Mouse (Mus musculus): Measurements from ENCODE around the gene Apoe. TPM values are rescaled to one million over a fixed set of nuclear protein-coding genes. Genes with fewer than 3 reads are reported as not detected.

Gene Apoe
- polyA plus RNA-seq, 1 experiment from 2014 or later = 385 TPM

DNA sequence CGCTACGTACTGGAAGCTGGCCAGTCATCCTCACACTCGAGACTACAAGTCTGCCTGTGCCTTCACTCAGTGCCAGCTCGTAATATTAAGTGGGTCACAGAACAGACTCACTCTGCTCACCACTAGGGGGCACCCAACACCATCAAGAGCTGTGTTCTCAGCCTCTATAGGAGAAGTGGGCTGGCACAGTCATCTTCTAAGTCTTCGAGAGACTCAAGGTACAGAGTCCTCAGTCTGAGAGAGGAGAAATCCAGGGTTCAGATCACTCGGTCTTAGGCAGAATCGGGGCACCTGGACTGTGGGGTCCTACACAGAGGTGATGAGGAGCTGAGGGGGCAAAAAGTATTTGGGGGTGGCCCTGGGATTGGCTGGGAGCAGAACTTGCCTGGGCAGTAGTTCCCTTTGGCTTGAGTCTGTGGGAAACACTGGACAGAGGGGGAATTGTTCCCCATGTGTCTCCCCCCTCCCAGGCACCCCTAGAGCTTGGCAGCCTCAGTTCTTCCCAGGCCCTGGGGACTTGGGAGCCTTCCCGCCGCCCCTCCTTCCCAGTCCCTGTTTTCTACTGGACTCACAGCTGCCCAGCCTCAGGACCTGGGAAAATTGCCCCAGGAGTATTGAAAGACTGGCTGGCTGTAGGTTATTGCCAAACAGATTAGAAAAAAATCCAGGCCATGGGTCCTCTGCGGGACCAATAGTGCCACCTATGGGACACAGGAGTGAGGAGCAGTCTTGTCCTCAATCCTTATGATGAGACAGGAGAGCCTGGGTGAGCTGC is 29.9 kb downstream of the Apoe start:
- peaks cover 15% of the 10 kb centered on the region for H3K4me1 ChIP-seq
- no peak overlapping the region for H3K4me3 ChIP-seq
- H3K9ac ChIP-seq = no peak overlapping the region
- peak overlapping the region; percentile 68 for H3K27ac ChIP-seq
- ATAC-seq (replicated peaks) = peak; percentile 50
- WGBS = 9% methylated on average over 10 of the region's 10 CpGs
- no peaks in the 10 kb centered on the region for H3K36me3 ChIP-seq (replicated peaks)
- no peaks in the 10 kb centered on the region for H3K9me3 ChIP-seq
- H3K27me3 ChIP-seq (replicated peaks) = no peaks in the 10 kb centered on the region
- H3K4me2 ChIP-seq = 0 out of 2 replicates have a peak overlapping the region, but pooled peaks have one; percentile 1

DNA sequence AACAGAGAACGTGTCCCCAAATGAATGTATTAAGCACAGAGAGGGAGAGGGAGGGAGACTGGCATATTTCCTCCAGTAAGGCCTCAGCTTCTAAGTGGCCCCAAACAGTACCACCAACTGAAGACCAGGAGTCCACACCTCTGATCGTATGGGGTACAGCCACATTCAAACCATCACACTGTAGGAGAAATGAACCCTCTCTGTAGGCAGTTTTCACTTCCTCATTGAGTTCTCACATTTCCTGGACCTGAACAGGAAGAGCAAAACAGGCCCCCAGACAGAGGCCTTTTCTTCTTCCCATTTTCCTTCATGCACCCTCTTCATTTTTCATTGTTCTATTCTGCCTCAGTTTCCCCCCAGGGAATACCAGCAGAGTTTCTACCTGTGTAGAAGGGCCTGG is 31.6 kb downstream of the Apoe start:
- ATAC-seq (replicated peaks) = no peak

DNA sequence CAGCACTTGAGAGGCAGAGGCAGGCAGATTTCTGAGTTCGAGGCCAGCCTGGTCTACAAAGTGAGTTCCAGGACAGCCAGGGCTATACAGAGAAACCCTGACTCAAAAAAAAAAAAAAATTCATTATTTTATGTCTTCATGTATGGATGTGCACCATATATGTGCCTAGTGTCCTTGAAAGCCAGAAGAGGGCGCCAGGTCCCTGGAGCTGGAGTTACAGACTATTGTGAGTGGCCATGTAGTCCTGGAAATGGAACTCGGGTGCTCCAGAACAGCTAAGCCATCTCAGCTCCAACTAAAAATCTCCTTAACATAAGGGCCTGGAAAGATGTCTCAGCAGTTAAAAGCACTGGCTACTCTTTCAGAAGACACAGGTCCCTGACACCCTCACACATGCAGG is 32.2 kb downstream of the Apoe start:
- Histone ChIP-seq H3K4me1 (peaks cover 32% of the 10 kb centered on the region), H3K27me3 (replicated peaks) (no peaks in the 10 kb centered on the region), H3K36me3 (replicated peaks) (no peaks in the 10 kb centered on the region), H3K9me3 (no peaks in the 10 kb centered on the region), H3K4me2 (no peak overlapping the region), H3K27ac (no peak overlapping the region), H3K4me3 (no peak overlapping the region), H3K9ac (no peak overlapping the region)
- 72% methylated on average over 3 of the region's 3 CpGs for WGBS
- no peak for ATAC-seq (replicated peaks)

More for the DNA sequence above, 31.6 kb downstream of the Apoe start:
- whole genome bisulfite sequencing = 81% methylated on average over 2 of the region's 2 CpGs
- Histone ChIP-seq H3K9me3 (no peaks in the 10 kb centered on the region), H3K27me3 (replicated peaks) (no peaks in the 10 kb centered on the region), H3K27ac (no peak overlapping the region), H3K36me3 (replicated peaks) (no peaks in the 10 kb centered on the region), H3K4me3 (no peak overlapping the region), H3K4me2 (no peak overlapping the region), H3K4me1 (peaks cover 30% of the 10 kb centered on the region), H3K9ac (no peak overlapping the region)

DNA sequence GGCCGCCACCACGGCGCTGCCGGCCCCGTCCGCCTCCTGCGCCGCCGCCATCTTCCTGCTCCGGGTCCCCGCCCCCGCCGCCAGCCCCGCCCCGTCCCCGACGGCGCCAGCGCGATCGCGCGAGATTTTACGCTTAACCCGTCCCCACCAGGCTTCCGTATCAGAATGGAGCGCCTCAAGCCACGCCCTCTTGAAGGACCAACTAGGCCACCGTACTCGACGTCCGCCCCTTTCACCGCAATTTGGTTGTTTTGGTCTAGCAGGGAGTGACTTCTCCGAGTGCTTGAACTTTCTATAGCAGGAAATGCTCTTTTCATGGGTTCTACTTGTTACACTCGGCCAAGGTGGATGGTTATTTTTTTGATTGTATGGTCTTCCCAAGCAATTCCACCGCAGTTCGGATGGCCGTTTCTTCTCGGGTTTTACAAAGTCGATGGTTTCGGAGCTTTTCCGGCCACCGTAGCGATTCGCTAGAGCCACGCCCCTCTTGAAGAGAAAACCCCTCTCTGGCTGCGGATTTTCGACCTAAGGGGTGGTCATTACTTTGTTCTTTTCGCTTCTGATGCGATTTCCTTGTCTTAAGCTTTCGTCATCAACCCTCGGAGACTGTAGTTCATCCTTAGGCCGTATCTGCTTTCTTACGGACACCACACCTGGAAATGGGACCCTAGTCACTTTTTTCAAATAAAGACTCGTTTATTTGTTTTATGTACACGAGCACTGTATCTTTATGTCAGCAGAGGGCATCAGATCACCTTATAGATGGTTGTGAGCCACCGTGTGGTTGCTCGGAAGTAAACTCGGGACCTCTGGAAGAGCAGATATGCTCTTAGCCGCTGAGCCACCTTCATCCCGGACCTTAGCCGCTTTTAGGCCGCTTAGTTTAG is 33.8 kb downstream of the Apoe start, which contains the start of gene Clptm1:
Clptm1 (minus strand) TSS at position 79 of the 887 bp plus-strand sequence.
- H3K4me3 ChIP-seq = peak within 1 kb of the TSS; percentile 95
- no peaks in the 10 kb centered on the region for H3K27me3 ChIP-seq (replicated peaks)
- under 1% methylated on average over 63 of the region's 63 CpGs for WGBS
- H3K36me3 ChIP-seq (replicated peaks) = no peaks in the 10 kb centered on the region
- peaks cover 32% of the 10 kb centered on the region for H3K4me1 ChIP-seq
- peak within 1 kb of the TSS; percentile 76 for H3K4me2 ChIP-seq
- H3K27ac ChIP-seq = peak within 1 kb of the TSS; percentile 89
- H3K9me3 ChIP-seq = no peaks in the 10 kb centered on the region
- ATAC-seq (replicated peaks) = peak; percentile 90
- peak within 1 kb of the TSS; percentile 98 for H3K9ac ChIP-seq

DNA sequence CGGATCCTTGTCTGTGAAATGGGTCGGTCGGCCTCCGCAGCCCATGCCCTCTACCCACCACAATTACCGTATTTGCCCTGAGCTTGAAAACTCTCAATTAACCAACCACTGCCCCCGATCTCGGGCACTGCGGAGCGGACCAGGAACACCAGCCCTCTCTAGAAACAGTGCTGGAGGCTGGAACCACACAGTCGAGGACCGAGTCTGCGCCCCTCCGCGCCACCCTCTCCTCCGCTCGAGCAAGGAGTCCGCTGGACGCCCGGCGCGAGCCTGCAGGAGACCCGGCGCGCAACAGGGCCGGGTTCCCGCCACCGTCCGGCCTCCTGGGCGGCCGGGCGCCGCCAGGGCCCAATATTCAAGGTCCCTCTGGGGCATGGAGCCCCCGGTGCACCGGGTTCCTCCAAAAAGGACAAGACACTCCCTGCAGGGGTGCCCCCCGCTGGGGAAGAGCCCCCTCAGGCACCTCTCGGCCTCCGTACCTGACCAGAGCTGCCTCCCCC is 34.5 kb downstream of the Apoe start:
- H3K4me2 ChIP-seq = peak overlapping the region; percentile 76
- peak overlapping the region; percentile 95 for H3K4me3 ChIP-seq
- H3K4me1 ChIP-seq = peaks cover 32% of the 10 kb centered on the region
- H3K9ac ChIP-seq = peak overlapping the region; percentile 98
- peak overlapping the region; percentile 89 for H3K27ac ChIP-seq
- peak; percentile 65 for ATAC-seq (replicated peaks)
- H3K27me3 ChIP-seq (replicated peaks) = no peaks in the 10 kb centered on the region
- under 1% methylated on average over 35 of the region's 37 CpGs for WGBS
- no peaks in the 10 kb centered on the region for H3K36me3 ChIP-seq (replicated peaks)
- H3K9me3 ChIP-seq = no peaks in the 10 kb centered on the region

DNA sequence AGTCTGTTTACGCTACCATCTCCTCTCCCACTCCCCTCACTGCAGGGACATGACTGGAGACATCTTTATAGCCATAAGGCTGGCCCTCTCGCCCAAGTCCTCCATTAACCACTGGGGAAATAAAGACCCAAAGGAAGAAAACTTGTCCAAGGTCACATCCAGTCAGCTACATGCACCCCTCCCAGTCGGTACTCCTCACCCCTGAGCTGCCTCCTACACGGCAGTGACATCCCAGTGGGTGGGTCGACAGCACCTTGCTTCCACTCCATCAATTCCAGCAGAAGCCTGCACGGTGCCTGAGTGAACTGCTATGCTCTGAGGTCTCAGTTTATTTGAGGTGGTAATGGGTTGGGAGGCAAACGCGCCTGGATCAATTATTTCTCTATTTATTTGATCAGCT is 35.0 kb downstream of the Apoe start:
- H3K4me2 ChIP-seq = peak overlapping the region; percentile 76
- WGBS = 19% methylated on average over 8 of the region's 8 CpGs
- H3K27me3 ChIP-seq (replicated peaks) = no peaks in the 10 kb centered on the region
- peak overlapping the region; percentile 95 for H3K4me3 ChIP-seq
- peak; percentile 27; the same call in 1 of the 2 replicates for ATAC-seq (replicated peaks)
- H3K9me3 ChIP-seq = no peaks in the 10 kb centered on the region
- peak overlapping the region; percentile 98 for H3K9ac ChIP-seq
- H3K4me1 ChIP-seq = peaks cover 28% of the 10 kb centered on the region
- no peak overlapping the region for H3K27ac ChIP-seq
- H3K36me3 ChIP-seq (replicated peaks) = no peaks in the 10 kb centered on the region

DNA sequence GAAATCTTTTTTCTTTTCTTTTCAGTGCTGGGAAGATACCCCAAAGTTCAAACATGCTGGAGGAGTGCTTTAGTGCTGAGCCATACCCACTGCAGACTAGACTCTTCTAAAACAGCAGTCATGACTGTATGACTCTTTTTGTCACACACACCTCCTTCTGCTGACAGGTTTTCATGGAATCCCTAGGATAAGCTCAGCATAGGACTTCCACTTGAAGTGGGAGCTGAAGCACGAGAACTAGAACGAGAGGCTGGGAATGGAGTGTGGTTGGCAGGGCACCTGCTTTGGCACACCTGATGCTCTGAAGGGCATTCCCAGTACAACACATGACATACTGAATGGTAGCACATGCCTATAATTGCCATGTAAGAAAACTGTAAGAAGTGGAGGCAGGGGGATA is 46.4 kb downstream of the Apoe start:
- Histone ChIP-seq H3K9ac (no peak overlapping the region), H3K27me3 (replicated peaks) (no peaks in the 10 kb centered on the region), H3K4me1 (no peaks in the 10 kb centered on the region), H3K27ac (no peak overlapping the region), H3K36me3 (replicated peaks) (peaks cover 27% of the 10 kb centered on the region), H3K4me3 (no peak overlapping the region), H3K4me2 (no peak overlapping the region), H3K9me3 (no peaks in the 10 kb centered on the region)
- no peak for ATAC-seq (replicated peaks)
- 98% methylated on average over 2 of the region's 2 CpGs for WGBS

DNA sequence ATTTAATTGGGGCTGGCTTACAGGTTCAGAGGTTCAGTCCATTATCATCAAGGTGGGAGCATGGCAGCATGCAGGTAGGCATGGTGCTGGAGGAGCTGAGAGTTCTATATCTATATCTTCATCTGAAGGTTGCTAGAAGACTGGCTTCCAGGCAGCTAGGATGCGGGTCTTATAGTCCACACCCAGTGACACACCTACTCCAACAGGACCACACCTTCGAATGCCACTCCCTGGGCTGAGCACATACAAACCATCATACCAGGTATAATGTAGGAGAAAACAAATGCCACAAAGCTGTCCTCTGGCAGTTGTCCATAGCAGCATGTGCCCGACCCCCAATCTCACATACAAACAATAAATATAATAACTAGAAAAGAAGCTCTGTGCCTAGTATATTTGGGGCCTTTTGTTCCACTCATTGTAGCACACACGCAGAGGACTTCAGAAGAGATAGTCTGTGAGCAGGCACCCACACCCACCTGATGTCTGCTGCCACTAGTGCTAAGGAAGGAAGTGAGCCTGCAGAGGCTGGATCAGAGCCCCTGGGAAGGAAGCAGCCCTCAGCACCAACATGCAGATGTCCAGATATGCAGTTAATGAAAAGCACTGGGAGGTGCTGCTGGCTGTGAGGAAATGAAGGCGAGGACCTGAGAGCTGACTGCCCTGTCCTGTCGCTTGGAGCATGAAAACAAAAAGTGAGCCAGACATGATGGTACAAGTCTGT is 47.8 kb downstream of the Apoe start:
- Histone ChIP-seq H3K36me3 (replicated peaks) (peaks cover 35% of the 10 kb centered on the region), H3K27me3 (replicated peaks) (no peaks in the 10 kb centered on the region), H3K4me3 (no peak overlapping the region), H3K27ac (no peak overlapping the region), H3K9ac (no peak overlapping the region), H3K4me1 (no peaks in the 10 kb centered on the region), H3K4me2 (no peak overlapping the region), H3K9me3 (no peaks in the 10 kb centered on the region)
- ATAC-seq (replicated peaks) = no peak
- WGBS = 96% methylated on average over 6 of the region's 6 CpGs

Other genes with a start within 250 kb of the Apoe start
- gene Mark4, start 240.4 kb downstream of the Apoe start, polyA plus RNA-seq (2015; fragmentation: Nextera tagmentation; extraction: Ambion mirVana) = 20.4 and 20.6 TPM in 2 replicates
- 0.17 and 0.57 TPM in 2 replicates for gene Exoc3l2, start 235.9 kb downstream of the Apoe start, polyA plus RNA-seq (2015; fragmentation: Nextera tagmentation; extraction: Ambion mirVana)
- gene Bloc1s3, start 190.8 kb downstream of the Apoe start, polyA plus RNA-seq (2015; fragmentation: Nextera tagmentation; extraction: Ambion mirVana) = 4.8 and 5.0 TPM in 2 replicates
- 38.3 and 39.1 TPM in 2 replicates for gene Trappc6a, start 190.8 kb downstream of the Apoe start, polyA plus RNA-seq (2015; fragmentation: Nextera tagmentation; extraction: Ambion mirVana)
- 0.74 and 0.95 TPM in 2 replicates for gene Nkpd1, start 181.3 kb downstream of the Apoe start, polyA plus RNA-seq (2015; fragmentation: Nextera tagmentation; extraction: Ambion mirVana)
- 44.0 and 48.3 TPM in 2 replicates for gene Ppp1r37, start 136.1 kb downstream of the Apoe start, polyA plus RNA-seq (2015; fragmentation: Nextera tagmentation; extraction: Ambion mirVana)
- gene Zfp296, start 121.9 kb downstream of the Apoe start, polyA plus RNA-seq (2015; fragmentation: Nextera tagmentation; extraction: Ambion mirVana) = 0.25 and 0.26 TPM in 2 replicates
- 142 and 155 TPM in 2 replicates for gene Gemin7, start 121.6 kb downstream of the Apoe start, polyA plus RNA-seq (2015; fragmentation: Nextera tagmentation; extraction: Ambion mirVana)
- gene Clasrp, start 94.7 kb downstream of the Apoe start, polyA plus RNA-seq (2015; fragmentation: Nextera tagmentation; extraction: Ambion mirVana) = 67.2 and 69.1 TPM in 2 replicates
- gene Relb, start 69.8 kb downstream of the Apoe start, polyA plus RNA-seq (2015; fragmentation: Nextera tagmentation; extraction: Ambion mirVana) = 5.5 and 5.9 TPM in 2 replicates
- 129 and 135 TPM in 2 replicates for gene Clptm1, start 34.2 kb downstream of the Apoe start, polyA plus RNA-seq (2015; fragmentation: Nextera tagmentation; extraction: Ambion mirVana)
- gene Apoc2, start 21.2 kb downstream of the Apoe start, polyA plus RNA-seq (2015; fragmentation: Nextera tagmentation; extraction: Ambion mirVana) = 1.2 TPM in 1 of 2 replicates, not detected in the other
- not detected in 2 replicates for gene Gm44805, start 17.8 kb downstream of the Apoe start, polyA plus RNA-seq (2015; fragmentation: Nextera tagmentation; extraction: Ambion mirVana)
- not detected in 2 replicates for gene Apoc4, start 17.7 kb downstream of the Apoe start, polyA plus RNA-seq (2015; fragmentation: Nextera tagmentation; extraction: Ambion mirVana)
- 1.5 and 1.6 TPM in 2 replicates for gene Apoc1, start 6.5 kb downstream of the Apoe start, polyA plus RNA-seq (2015; fragmentation: Nextera tagmentation; extraction: Ambion mirVana)
- gene Tomm40, start 16.2 kb upstream of the Apoe start, polyA plus RNA-seq (2015; fragmentation: Nextera tagmentation; extraction: Ambion mirVana) = 139 and 156 TPM in 2 replicates
- gene Nectin2, start 51.3 kb upstream of the Apoe start, polyA plus RNA-seq (2015; fragmentation: Nextera tagmentation; extraction: Ambion mirVana) = 56.3 and 60.8 TPM in 2 replicates
- gene Bcam, start 71.8 kb upstream of the Apoe start, polyA plus RNA-seq (2015; fragmentation: Nextera tagmentation; extraction: Ambion mirVana) = 12.4 and 13.8 TPM in 2 replicates
- gene Cblc, start 97.6 kb upstream of the Apoe start, polyA plus RNA-seq (2015; fragmentation: Nextera tagmentation; extraction: Ambion mirVana) = 0.40 and 0.57 TPM in 2 replicates
- 0.89 and 1.7 TPM in 2 replicates for gene Bcl3, start 123.6 kb upstream of the Apoe start, polyA plus RNA-seq (2015; fragmentation: Nextera tagmentation; extraction: Ambion mirVana)
- 15.2 and 15.4 TPM in 2 replicates for gene Gm19345, start 152.8 kb upstream of the Apoe start, polyA plus RNA-seq (2015; fragmentation: Nextera tagmentation; extraction: Ambion mirVana)
- gene Ceacam16, start 162.1 kb upstream of the Apoe start, polyA plus RNA-seq (2015; fragmentation: Nextera tagmentation; extraction: Ambion mirVana) = 1.1 and 1.2 TPM in 2 replicates
- gene Ceacam19, start 188.8 kb upstream of the Apoe start, polyA plus RNA-seq (2015; fragmentation: Nextera tagmentation; extraction: Ambion mirVana) = not detected in 2 replicates
- 11.5 and 12.6 TPM in 2 replicates for gene Pvr, start 222.0 kb upstream of the Apoe start, polyA plus RNA-seq (2015; fragmentation: Nextera tagmentation; extraction: Ambion mirVana)

Measured in midbrain, embryonic 15.5 days (tissue).